Mouse (Mus musculus) ovary, adult 18-20 months (tissue): ENCODE measurements at regions not wholly inside any gene's neighbourhood (a gene's known extent, or its start where the extent isn't known, plus 50 kb on each side); places are given as distances from the start of the nearest gene placed in this dataset.
"Not testable (repeated sequence)": the region's sequence is repeated elsewhere in the genome, so short reads cannot be mapped to it uniquely, and the experiment has no call there.

Source experiments
- DNase-seq: peaks from one replicate; pipeline ENCODE4 v3.0.0; 2022; ENCODE audit warnings: low spot score, mixed read lengths

GRCm38 (mm10) chr19:54099292-54099691 is 55.3 kb downstream of the Adra2a start:
- no peak for DNase-seq

- DNase-seq, result no peak
Observed at GRCm38 (mm10) chr19:54099769-54100168, 55.8 kb downstream of the Adra2a start.

- no peak for DNase-seq
Observed at GRCm38 (mm10) chr19:54106571-54106970, 62.6 kb downstream of the Adra2a start.

GRCm38 (mm10) chr19:54107103-54107821 is 63.3 kb downstream of the Adra2a start:
- DNase-seq, result no peak

GRCm38 (mm10) chr19:54110080-54110479 is 66.1 kb downstream of the Adra2a start:
- no peak for DNase-seq

GRCm38 (mm10) chr19:54112691-54113090 is 68.7 kb downstream of the Adra2a start:
- no peak for DNase-seq

- no peak for DNase-seq
Observed at GRCm38 (mm10) chr19:54113421-54113820, 69.5 kb downstream of the Adra2a start.

- peak; percentile 13 for DNase-seq
Observed at GRCm38 (mm10) chr19:54114588-54115317, 70.8 kb downstream of the Adra2a start.

GRCm38 (mm10) chr19:54115335-54115734 is 71.4 kb downstream of the Adra2a start:
- DNase-seq, result no peak

GRCm38 (mm10) chr19:54116829-54117228 is 72.9 kb downstream of the Adra2a start:
- DNase-seq, result no peak

GRCm38 (mm10) chr19:54117676-54118075 is 73.7 kb downstream of the Adra2a start:
- no peak for DNase-seq

GRCm38 (mm10) chr19:54123586-54123985 is 79.6 kb downstream of the Adra2a start:
- DNase-seq, result no peak

GRCm38 (mm10) chr19:54151766-54152165 is 107.8 kb downstream of the Adra2a start:
- not testable (repeated sequence) for DNase-seq

- DNase-seq, result no peak
Observed at GRCm38 (mm10) chr19:54154400-54154799, 110.4 kb downstream of the Adra2a start.

- DNase-seq, result no peak
Observed at GRCm38 (mm10) chr19:54170361-54170760, 126.4 kb downstream of the Adra2a start.

- no peak for DNase-seq
Observed at GRCm38 (mm10) chr19:54174090-54175055, 130.4 kb downstream of the Adra2a start.

GRCm38 (mm10) chr19:54175766-54176165 is 131.8 kb downstream of the Adra2a start:
- DNase-seq, result no peak

- DNase-seq, result no peak
Observed at GRCm38 (mm10) chr19:54177491-54177890, 133.5 kb downstream of the Adra2a start.

GRCm38 (mm10) chr19:54200407-54200806 is 156.5 kb downstream of the Adra2a start:
- no peak for DNase-seq

GRCm38 (mm10) chr19:54202456-54202855 is 158.5 kb downstream of the Adra2a start:
- no peak for DNase-seq

GRCm38 (mm10) chr19:54206819-54207218 is 162.9 kb downstream of the Adra2a start:
- DNase-seq, result no peak

- no peak for DNase-seq
Observed at GRCm38 (mm10) chr19:54212169-54212568, 168.2 kb downstream of the Adra2a start.
